Mouse (Mus musculus) erythroblast, embryonic 14.5 days (primary cell): ENCODE measurements around the gene Klhdc9.

Source experiments
- GATA1 ChIP-seq: IDR thresholded peaks from 2 replicates; pipeline ENCODE4 v1.6.1; 2012; ENCODE audit warnings: low read length, inconsistent platforms, mixed read lengths
- TAL1 ChIP-seq: IDR thresholded peaks from 3 replicates; pipeline ENCODE4 v1.6.1; 2012; ENCODE audit warnings: low read length, inconsistent platforms, mixed read lengths

DNA sequence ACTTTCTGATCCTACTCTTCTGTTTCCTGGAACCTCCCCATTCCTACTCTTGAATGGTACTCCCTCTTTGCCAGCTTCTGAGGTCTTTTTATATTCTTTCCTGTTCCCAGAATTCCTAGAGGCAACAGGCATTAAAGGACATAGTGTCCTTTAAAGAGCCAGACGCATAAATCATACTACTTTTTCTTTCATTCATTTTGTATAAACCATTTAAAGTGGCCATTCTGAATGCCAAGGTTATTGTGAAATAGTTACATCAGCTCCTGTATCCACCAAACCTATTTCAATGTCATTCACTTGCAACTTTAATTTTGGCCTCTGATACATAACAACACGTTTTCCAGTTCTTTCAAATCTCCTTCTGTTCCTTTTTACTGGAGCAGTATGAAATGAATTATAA lies 51.3 kb downstream of the Klhdc9 start:
- no peak for TF ChIP-seq GATA1
- no peak for TF ChIP-seq TAL1
